Mouse (Mus musculus) layer of hippocampus, postnatal 14 days (tissue): ENCODE results near the gene Plcd1. TPM values are rescaled to one million over a fixed set of nuclear protein-coding genes. Genes with fewer than 3 reads are reported as not detected.

Experiments used
- DNase-seq, 2 experiments: peaks; one replicate each; pipeline ENCODE4 v3.0.0; 2021 to 2022; ENCODE audit warnings: low spot score in 2 of 2, mixed read lengths in 1 of 2
- total RNA-seq, 2 experiments: library from RNA; stranded (reverse); gene quantifications; 2 replicates each; pipeline ENCODE4 v1.2.3; 2021

The Plcd1 gene
- total RNA-seq, 2 experiments from 2014 or later: 11.4 to 11.9 TPM

- DNase-seq: no peak
Observed at GRCm38 (mm10) chr9:119092473-119093418, 556 bp downstream of the Plcd1 start.

DNA sequence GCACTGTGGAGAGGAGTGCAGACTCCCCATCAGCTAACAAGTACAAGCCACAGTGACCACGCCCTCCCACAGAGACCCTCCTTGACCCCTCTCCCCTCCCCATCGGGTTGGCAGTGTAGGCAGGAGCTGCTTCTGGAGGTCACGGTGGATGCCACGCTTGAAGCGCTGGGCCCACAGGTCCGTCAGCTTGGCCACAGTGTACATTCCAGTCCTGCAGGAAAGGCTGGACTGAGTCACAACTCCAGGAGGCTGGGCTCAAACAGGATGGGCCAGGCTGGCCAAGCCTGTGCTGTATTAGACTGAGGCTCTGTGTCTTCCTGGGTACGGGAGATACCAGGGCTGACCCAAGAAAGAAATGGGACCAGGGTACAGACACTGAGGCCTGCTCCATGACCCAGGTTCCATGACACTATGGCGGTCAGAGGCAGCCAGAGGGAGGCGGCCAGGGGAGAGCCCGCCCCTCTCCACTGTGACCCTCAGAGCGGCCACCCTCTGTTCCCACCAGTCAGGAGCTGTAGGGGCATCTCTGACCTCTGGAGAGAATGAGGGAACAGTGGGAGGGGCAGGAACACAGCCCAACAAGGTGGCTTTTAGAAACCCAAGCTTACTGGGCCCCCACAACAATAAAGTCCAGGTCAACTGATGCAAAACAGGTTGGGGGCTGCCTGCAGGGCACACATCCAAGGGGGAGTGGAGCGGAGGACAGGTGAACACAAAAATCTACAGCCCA, 1.6 kb downstream of the Plcd1 start:
- DNase-seq: no peak

DNA sequence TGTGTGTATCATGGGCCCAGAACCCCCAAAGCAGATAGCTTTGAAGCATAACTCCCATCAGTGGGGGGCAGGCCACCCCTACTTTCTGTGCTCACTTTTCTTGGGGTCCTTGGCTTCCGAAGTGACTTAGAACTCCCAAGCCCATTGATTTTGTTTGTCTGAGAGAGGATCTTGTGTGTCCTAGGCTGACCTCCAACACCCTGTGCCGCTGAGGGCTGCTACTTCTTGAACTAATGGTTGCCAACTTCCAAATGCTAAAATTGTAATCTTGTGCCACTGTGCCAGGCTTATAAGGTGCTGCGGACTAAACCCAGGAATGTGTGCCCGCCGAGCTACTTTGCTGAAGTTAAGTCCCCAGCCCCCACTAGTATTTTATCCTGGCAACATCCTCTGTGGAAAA, 2.8 kb downstream of the Plcd1 start:
- no peak for DNase-seq

- DNase-seq: no peak
Observed at GRCm38 (mm10) chr9:119089437-119089836, 3.9 kb downstream of the Plcd1 start.

DNA sequence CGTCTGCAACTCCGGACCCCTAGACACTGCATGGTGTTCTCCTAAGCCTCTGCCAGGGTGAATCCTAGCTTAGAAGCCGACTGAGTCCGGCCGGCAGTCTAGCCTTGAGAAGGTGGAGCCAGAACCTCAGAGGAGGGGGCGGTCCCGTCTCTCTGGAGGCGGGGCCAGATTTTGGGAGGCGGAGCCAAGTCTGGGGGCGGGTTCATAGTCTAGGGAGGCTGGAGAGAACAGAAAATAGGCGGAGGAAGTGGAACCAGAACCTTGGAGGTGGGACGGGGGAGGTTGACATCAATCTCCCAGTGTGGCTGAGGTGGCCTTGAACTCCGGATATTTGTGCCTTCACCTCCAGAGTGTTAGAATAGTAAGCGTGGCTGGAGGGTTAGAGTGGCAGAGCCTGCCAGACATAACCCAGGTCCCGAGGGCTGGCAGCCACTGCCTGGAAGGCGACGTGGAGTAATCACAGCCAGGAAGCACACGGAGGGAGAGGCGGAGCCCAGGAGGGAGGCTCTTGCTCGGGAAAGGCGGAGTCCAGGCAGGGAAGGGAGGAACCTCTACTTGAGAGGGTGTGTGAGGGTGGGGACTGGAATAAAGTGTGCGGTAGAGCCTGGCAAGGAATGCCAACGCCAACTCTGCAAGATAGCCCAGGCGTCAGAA, 5.0 kb downstream of the Plcd1 start:
- DNase-seq: peak; percentile 74 to 79

GRCm38 (mm10) chr9:119087309-119087708, 6.0 kb downstream of the Plcd1 start:
- no peak for DNase-seq

GRCm38 (mm10) chr9:119086451-119086850, 6.9 kb downstream of the Plcd1 start:
- DNase-seq: no peak

GRCm38 (mm10) chr9:119083966-119084365, 9.3 kb downstream of the Plcd1 start:
- no peak for DNase-seq

- DNase-seq: no peak
Observed at GRCm38 (mm10) chr9:119082656-119083430, 10.5 kb downstream of the Plcd1 start.

DNA sequence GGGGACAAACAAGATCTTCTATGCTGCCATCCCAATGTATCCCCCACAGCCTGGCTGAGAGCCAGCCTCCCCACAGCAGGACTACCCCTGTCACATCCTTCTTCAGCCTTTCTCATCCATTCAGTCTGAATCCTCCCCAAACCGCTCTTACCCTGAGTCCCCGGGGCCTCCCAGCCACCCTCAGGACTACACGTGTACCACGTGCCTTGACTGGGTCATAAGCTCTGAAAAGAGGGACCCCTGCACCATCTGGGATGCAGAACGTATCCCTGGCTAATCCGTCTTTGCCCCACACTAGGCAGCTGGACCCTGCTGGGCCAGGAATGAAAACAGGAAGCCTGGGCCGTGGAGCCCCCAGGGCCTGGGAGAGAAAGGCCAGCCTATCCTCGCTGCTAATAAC, 11.3 kb downstream of the Plcd1 start:
- DNase-seq: no peak

DNA sequence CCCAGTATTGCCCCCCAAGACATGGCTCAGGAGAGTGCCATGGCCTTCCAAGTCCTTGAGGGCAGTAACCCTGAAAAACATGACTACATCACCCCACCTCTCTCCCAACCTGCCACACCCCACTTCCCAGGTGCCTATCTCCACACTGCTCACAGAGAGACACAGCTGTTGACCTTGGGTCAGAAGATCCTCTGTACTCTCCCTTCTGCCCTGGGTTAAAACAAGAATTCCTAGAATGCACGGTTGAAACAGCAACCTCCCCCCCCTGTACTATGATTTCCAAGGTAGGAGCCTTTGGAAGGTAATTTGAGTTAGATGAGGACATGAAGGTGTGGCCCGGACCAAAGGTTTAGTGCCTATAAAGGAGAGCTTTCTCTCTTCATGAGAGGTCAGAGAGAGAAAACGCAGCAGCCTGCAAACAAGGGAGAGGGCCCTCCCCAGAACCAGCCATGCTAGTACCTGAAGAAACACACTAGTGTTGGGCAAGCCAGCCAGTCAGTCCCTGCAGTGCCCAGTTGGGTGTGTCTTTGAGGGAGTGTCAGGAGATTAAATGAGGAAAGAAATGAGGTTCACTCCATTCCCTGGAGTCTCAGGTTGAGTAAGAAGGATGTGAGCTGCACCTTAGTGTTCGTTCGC, 13.1 kb downstream of the Plcd1 start:
- DNase-seq: no peak

- no peak for DNase-seq
Observed at GRCm38 (mm10) chr9:119075685-119076084, 17.6 kb downstream of the Plcd1 start.

DNA sequence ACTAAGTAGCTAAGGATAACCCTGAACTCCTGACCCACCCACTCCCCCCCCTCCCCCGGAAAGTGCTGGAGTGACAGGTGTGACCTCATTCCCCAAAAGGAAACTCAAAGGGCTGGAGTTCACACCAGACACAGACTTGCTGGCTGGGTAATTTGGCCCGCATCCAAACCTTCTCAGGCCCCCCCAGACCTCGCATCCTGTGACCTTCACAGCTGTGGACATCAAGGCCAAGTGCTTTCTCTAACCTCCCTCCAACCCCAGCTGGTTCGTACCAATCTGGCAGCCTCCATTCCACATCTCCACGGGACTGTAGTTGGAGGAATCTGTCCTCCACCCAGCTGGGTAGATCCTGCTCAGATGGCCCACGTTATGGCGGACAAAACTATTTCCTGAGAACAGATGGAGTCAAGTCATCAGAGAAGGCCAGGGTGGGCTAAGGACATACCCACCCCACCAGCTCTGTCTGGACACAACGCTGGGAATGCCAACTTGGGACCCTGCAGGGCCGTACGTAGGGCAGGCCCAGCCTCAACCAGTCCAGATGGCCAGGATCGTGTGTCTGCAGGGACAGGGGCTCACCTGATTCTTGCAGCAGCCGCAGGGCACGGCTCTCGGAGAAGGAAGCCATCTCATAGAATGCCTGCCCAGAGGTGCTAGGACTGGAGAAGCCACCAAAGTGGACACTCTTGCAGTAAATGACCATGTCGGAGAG, 20.0 kb downstream of the Plcd1 start:
- no peak for DNase-seq

- no peak for DNase-seq
Observed at GRCm38 (mm10) chr9:119071786-119072185, 21.5 kb downstream of the Plcd1 start.

- DNase-seq: no peak
Observed at GRCm38 (mm10) chr9:119070173-119070825, 23.0 kb downstream of the Plcd1 start.

GRCm38 (mm10) chr9:119068266-119068665, 25.0 kb downstream of the Plcd1 start:
- no peak for DNase-seq

DNA sequence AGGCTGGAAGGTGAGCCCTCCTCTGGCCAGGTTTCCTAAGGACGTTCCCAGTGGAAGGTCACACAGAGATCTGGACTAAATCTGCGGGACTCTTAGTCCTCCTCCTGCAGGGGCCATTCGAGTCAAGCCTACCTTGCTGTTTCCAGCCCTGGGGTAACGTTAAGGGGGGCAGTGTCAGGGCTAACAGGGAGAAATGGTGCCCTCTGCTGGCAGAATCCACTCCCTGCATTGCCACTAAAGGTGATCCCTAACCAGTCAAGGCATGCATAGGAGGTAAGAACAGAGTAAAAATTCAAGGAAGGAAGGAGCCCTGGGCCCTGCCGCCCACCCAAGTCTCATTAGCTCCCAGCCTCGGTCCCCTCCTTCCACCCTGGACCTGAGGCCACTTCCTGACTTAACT, 25.7 kb downstream of the Plcd1 start:
- peak; percentile 81 to 85 for DNase-seq

DNA sequence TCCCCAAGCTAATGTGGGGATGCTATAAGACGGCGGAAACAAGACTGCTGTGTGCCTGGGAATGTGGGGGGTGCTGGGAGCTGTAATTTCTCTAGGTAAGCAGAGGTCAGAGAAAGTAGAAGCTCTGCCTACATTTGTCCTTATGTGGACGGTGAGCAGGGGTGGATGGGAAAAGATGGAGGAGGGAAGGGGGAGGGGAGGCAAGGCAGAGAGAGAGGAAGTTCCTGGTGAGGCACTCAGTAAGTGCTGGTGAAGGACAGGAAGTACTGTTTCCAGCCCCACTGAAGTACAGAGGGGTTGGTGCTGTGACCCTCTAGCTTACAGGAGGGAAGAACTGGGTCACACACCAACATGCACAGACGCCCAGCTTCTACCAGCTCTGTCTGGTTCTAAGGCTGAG, 29.0 kb downstream of the Plcd1 start:
- DNase-seq: no peak

DNA sequence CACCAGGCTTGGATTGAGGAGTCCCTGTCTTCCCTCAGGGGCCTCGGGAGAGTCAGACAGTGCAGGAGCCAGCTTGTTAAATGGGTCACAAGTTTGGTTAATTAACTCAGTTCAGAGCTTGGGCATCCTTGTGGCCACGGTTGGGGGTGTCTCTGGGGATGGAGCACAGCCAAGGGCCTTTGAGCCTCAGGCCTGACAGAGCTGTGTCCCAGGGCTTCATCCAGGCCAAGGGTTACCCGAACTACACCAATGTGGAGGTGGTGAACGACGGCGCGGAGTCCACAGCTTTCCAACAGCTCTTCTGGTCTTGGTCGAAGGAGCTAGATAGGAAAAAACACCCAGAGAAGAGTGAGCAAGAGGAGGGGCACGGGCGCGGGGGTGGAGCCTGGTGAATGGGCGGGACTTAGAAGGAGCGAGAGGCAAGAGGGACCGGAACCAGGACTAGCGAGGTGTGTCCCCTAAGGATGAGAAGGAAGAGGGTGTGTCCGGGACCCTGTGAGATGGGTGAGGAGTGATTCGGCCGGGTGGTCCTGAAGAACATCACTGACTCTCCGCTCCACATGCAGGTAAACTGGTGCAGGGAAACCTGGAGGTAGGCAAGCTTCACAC, 30.2 kb downstream of the Plcd1 start:
- no peak for DNase-seq
